Mouse (Mus musculus) midbrain, embryonic 13.5 days (tissue): ENCODE results near the gene Tpst1. TPM values are rescaled to one million over a fixed set of nuclear protein-coding genes. Genes with fewer than 3 reads are reported as not detected.
"Not testable (repeated sequence)": the region's sequence is repeated elsewhere in the genome, so short reads cannot be mapped to it uniquely, and the experiment has no call there.

Experiments
- ATAC-seq: fragments of 200-750 bp; cut with Nextera tagmentation; 2 replicates; pipeline ENCODE4 v1.8.0; 2017; ENCODE audit warnings: mild to moderate bottlenecking, moderate TSS enrichment, moderate library complexity
- H3K27ac ChIP-seq: fragments of 300-500 bp; sonication (generic); 2 replicates; pipeline ENCODE4 v1.5.1; 2015; ENCODE audit warnings: inconsistent platforms, mild to moderate bottlenecking, moderate library complexity
- H3K27me3 ChIP-seq: fragments of 300-500 bp; sonication (generic); 2 replicates; pipeline ENCODE4 v1.6.1; 2015; ENCODE audit warnings: mild to moderate bottlenecking, inconsistent platforms
- H3K36me3 ChIP-seq: fragments of 300-500 bp; sonication (generic); 2 replicates; pipeline ENCODE4 v1.6.1; 2015; ENCODE audit warnings: mild to moderate bottlenecking, inconsistent platforms
- H3K4me1 ChIP-seq: fragments of 300-500 bp; sonication (generic); replicated peaks from 2 replicates; pipeline ENCODE4 v1.6.1; 2015; ENCODE audit warnings: inconsistent platforms
- H3K4me2 ChIP-seq: fragments of 300-500 bp; sonication (generic); replicated peaks from 2 replicates; pipeline ENCODE4 v1.6.1; 2015; ENCODE audit warnings: moderate library complexity, mild to moderate bottlenecking, inconsistent platforms
- H3K4me3 ChIP-seq: fragments of 300-500 bp; sonication (generic); replicated peaks from 2 replicates; pipeline ENCODE4 v1.5.1; 2015; ENCODE audit warnings: mild to moderate bottlenecking, inconsistent platforms
- H3K9ac ChIP-seq: fragments of 300-500 bp; sonication (generic); replicated peaks from 2 replicates; pipeline ENCODE4 v1.6.1; 2015; ENCODE audit warnings: mild to moderate bottlenecking, inconsistent platforms
- H3K9me3 ChIP-seq: fragments of 300-500 bp; sonication (generic); 2 replicates; pipeline ENCODE4 v1.6.1; 2016; ENCODE audit warnings: mild to moderate bottlenecking, inconsistent platforms
- WGBS: fragments of 180-500 bp; shearing (Covaris S2); methylation state at CpG from one replicate; pipeline ENCODE4 v1.1.7; 2015; 5-methylcytosine and 5-hydroxymethylcytosine counted together
- polyA plus RNA-seq: library from polyadenylated mRNA; unstranded; fragments of >200 nt; fragmentation: Nextera tagmentation; extraction: Ambion mirVana; gene quantifications from 2 replicates; pipeline ENCODE4 v1.2.1, GENCODE M21; 2015

Gene Tpst1
- polyA plus RNA-seq = 47.4 and 51.0 TPM in 2 replicates

DNA sequence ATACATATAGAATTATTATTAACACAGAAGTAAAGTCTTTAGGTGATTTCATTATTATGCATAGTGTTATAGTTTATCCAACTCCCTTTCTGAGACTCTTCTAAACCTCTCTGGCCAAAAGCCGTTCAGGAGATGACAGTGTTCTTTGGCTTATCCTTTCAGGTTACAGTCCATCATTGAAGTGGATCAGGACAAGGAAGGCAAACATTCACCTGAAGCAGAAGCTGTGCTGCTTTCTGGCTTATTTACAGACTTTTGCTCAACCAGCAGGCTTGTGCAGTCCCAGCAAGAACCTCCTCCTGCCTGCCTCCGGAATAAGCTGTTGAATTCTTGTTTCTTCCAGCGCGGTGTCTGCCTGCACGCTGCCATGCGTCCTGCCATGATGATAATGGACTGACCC lies at the start of gene Tpst1:
TSS of gene Tpst1 (plus strand) at position 301 of the 400 bp plus-strand sequence.
- peaks cover 3% of the 10 kb centered on the region; the same call in 1 of the 2 replicates for H3K27me3 ChIP-seq
- no peak within 1 kb of the TSS for H3K4me3 ChIP-seq
- no peak within 1 kb of the TSS for H3K9ac ChIP-seq
- no peaks in the 10 kb centered on the region for H3K9me3 ChIP-seq
- no peak within 1 kb of the TSS for H3K4me2 ChIP-seq
- 94% methylated on average over 6 of the region's 6 CpGs for WGBS
- H3K27ac ChIP-seq = no peak within 1 kb of the TSS
- H3K4me1 ChIP-seq = no peaks in the 10 kb centered on the region
- H3K36me3 ChIP-seq = no peaks in the 10 kb centered on the region
- ATAC-seq = no peak

GRCm38 (mm10) chr5:130023767-130024539 lies 49.2 kb upstream of the Tpst1 start:
- Histone ChIP-seq H3K9me3 (no peaks in the 10 kb centered on the region), H3K4me3 (peak overlapping the region; percentile 59), H3K27me3 (peaks cover 9% of the 10 kb centered on the region), H3K27ac (peak overlapping the region; percentile 72), H3K9ac (peak overlapping the region; percentile 70), H3K36me3 (no peaks in the 10 kb centered on the region), H3K4me2 (peak overlapping the region; percentile 87), H3K4me1 (peaks cover 10% of the 10 kb centered on the region)
- peak; percentile 90 for ATAC-seq
- under 1% methylated on average over 32 of the region's 32 CpGs for WGBS

GRCm38 (mm10) chr5:130027134-130027533 lies 46.0 kb upstream of the Tpst1 start:
- H3K36me3 ChIP-seq = 0 out of 2 replicates have a peak, but pooled peaks cover 4% of the 10 kb centered on the region
- no peak overlapping the region for H3K9ac ChIP-seq
- no peak overlapping the region for H3K4me2 ChIP-seq
- H3K27me3 ChIP-seq = peaks cover 9% of the 10 kb centered on the region
- H3K27ac ChIP-seq = no peak overlapping the region
- no peak for ATAC-seq
- no peaks in the 10 kb centered on the region for H3K9me3 ChIP-seq
- H3K4me1 ChIP-seq = peaks cover 15% of the 10 kb centered on the region
- no peak overlapping the region for H3K4me3 ChIP-seq
- WGBS = 77% methylated on average over 5 of the region's 5 CpGs

DNA sequence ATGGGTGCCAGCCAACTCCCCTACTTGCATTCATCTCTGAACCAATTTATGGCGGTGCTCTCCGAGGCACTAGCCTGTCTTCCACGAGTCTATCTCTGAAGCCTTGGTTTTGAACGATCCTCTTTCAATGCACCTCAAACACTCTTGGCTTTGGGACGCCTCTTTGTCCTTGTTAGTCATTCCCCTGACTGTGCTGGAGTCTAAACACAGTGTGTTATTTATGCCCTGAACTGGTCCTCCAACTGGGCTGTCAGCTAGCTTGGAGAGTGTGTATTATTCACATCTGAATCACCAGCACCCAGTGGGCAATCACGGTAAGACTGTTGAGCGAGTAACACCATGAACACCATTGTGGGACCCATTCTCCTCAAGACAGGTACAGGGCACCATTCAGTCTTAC lies 45.4 kb upstream of the Tpst1 start:
- peaks cover 9% of the 10 kb centered on the region for H3K27me3 ChIP-seq
- H3K4me1 ChIP-seq = peaks cover 19% of the 10 kb centered on the region
- H3K9ac ChIP-seq = no peak overlapping the region
- H3K4me2 ChIP-seq = no peak overlapping the region
- H3K4me3 ChIP-seq = no peak overlapping the region
- WGBS = 90% methylated on average over 7 of the region's 7 CpGs
- H3K27ac ChIP-seq = no peak overlapping the region
- 0 out of 2 replicates have a peak, but pooled peaks cover 4% of the 10 kb centered on the region for H3K36me3 ChIP-seq
- ATAC-seq = no peak
- H3K9me3 ChIP-seq = no peaks in the 10 kb centered on the region

- Histone ChIP-seq H3K27me3 (peaks cover 9% of the 10 kb centered on the region), H3K4me3 (peak within 1 kb of the TSS; percentile 74), H3K9me3 (no peaks in the 10 kb centered on the region), H3K9ac (peak within 1 kb of the TSS; percentile 87), H3K27ac (peak within 1 kb of the TSS; percentile 94), H3K4me1 (peaks cover 14% of the 10 kb centered on the region), H3K4me2 (peak within 1 kb of the TSS; percentile 78), H3K36me3 (0 out of 2 replicates have a peak, but pooled peaks cover 4% of the 10 kb centered on the region)
- ATAC-seq = peak; percentile 89
- WGBS = 2% methylated on average over 51 of the region's 51 CpGs
Observed at GRCm38 (mm10) chr5:130029142-130029897, 43.8 kb upstream of the Tpst1 start, which contains the start of the genes Asl and Crcp. TSS of gene Asl (minus strand) at chr5:130029247. TSS of gene Crcp (plus strand) at chr5:130029290.

DNA sequence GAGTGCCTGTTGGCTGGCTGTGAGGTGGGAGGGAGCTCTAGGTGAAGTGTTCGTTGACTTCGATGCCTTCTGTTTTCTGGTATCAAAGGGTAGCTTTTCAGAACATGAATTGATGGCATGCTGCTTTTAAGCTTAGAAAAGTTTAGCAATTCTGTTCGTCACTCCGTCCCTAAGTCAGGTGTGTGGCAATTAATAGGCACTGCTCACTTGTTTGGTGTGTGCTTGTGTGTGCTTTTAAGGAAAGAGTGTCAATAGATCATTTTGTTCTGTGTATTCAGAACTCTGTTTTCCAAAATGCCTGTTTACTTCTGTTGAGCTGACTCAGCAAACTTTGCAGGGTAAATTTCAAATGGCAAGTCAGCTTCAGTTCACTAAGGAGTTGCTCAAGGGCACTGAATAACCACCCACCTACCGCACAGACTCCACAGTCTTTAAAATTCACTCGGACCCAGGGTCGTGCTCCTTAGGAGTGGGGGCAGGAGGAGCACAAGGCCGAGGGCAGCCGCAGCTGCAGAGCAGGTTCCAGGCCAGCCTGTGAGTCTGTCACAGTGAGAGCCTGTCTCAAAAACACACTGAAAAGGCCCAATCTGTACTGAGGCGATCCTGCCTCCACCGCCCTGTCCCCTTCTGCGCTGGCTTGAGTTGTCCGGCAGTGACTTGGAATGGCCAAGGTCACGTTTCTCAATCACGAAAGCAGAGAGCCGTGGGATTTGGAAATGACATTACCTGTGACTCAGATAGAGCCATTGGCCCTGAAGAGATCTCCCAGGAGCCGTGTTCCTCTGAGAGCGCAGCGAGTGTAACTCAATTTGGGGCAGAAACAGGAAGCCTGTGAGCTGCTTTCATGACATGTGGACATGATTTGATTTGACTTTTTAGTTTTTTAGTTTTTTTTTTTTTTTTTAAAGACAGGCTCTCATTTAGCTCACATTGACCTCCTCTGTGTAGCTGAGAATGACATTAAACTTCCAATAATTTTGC lies 41.4 kb upstream of the Tpst1 start:
- no peak overlapping the region for H3K9ac ChIP-seq
- H3K27ac ChIP-seq = no peak overlapping the region
- H3K27me3 ChIP-seq = peaks cover 9% of the 10 kb centered on the region
- H3K36me3 ChIP-seq = peaks cover 20% of the 10 kb centered on the region
- H3K4me2 ChIP-seq = no peak overlapping the region
- 94% methylated on average over 19 of the region's 19 CpGs for WGBS
- H3K4me3 ChIP-seq = no peak overlapping the region
- ATAC-seq = no peak
- H3K9me3 ChIP-seq = no peaks in the 10 kb centered on the region
- peaks cover 14% of the 10 kb centered on the region for H3K4me1 ChIP-seq

- WGBS = 83% methylated on average over 2 of the region's 2 CpGs
- Histone ChIP-seq H3K36me3 (peaks cover 31% of the 10 kb centered on the region), H3K4me2 (no peak overlapping the region), H3K9me3 (no peaks in the 10 kb centered on the region), H3K27me3 (no peaks in the 10 kb centered on the region), H3K27ac (no peak overlapping the region), H3K9ac (no peak overlapping the region), H3K4me3 (no peak overlapping the region), H3K4me1 (peaks cover 14% of the 10 kb centered on the region)
- no peak for ATAC-seq
Observed at GRCm38 (mm10) chr5:130033869-130034268, 39.3 kb upstream of the Tpst1 start.

- H3K27me3 ChIP-seq, H3K27ac ChIP-seq, H3K9ac ChIP-seq, ATAC-seq, H3K9me3 ChIP-seq, H3K4me3 ChIP-seq, H3K4me1 ChIP-seq, H3K4me2 ChIP-seq: not testable (repeated sequence)
- 54% methylated on average over 2 of the region's 2 CpGs for whole genome bisulfite sequencing
- peaks cover 52% of the 10 kb centered on the region for H3K36me3 ChIP-seq
Observed at GRCm38 (mm10) chr5:130036300-130036699, 36.8 kb upstream of the Tpst1 start.

DNA sequence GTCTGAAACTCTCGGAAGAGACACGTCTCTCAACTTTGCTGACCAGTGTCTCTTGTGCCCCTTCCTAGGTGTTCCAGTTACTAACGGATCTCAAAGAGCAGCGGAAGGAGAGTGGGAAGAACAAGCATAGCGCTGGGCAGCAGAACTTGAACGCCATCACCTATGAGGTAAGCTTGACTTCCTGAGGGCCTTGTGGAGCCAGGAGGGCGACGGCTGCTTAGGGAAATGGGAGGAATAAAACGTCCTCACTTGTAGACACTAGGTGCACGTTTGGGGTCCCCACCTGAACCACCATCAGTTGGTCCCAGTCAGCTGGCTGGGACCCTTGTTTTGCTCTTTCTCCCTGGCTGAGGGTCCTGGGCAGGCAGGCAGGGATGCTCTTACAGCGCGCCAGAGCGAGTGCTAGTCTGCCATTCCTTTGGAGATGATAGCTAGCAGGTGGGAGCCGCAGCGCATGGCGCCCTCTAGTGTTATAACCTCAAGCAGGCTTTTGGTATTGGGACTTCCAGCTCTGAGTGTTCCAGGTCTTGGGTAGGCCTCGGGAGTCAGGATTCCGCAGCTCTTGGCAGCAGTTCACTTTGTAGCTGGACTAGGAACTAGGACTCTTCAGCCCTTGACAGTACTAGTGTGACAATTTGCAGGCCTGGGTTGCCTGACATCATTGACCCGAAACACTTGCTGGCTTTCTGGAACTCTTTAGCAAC lies 35.2 kb upstream of the Tpst1 start:
- Histone ChIP-seq H3K4me1 (no peaks in the 10 kb centered on the region), H3K9me3 (no peaks in the 10 kb centered on the region), H3K4me2 (no peak overlapping the region), H3K4me3 (no peak overlapping the region), H3K9ac (no peak overlapping the region), H3K27me3 (no peaks in the 10 kb centered on the region), H3K27ac (no peak overlapping the region), H3K36me3 (peaks cover 63% of the 10 kb centered on the region)
- WGBS = 67% methylated on average over 19 of the region's 19 CpGs
- no peak for ATAC-seq

DNA sequence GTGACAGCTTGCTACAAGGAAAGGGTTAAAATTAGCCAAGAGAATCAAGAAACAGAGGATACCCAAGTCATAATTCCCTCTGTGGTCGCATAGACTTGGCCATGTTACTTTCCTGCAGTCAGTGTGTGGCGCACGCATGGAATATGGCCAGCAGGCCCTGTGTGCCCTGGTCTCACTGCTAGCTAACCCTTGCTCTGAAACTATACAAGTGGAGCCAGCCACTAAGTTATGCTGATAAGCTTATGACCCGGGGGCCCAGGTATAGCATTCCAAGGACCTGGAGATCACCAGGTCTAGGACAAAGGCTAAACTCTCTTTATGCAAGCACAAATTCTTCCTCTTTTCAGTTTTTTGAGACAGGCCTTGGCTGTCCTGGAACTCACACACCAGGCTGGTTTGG lies 32.3 kb upstream of the Tpst1 start:
- H3K4me3 ChIP-seq = no peak overlapping the region
- H3K9me3 ChIP-seq = no peaks in the 10 kb centered on the region
- H3K9ac ChIP-seq = no peak overlapping the region
- no peak overlapping the region for H3K4me2 ChIP-seq
- H3K36me3 ChIP-seq = peaks cover 76% of the 10 kb centered on the region
- 89% methylated on average over 4 of the region's 4 CpGs for whole genome bisulfite sequencing
- no peaks in the 10 kb centered on the region for H3K27me3 ChIP-seq
- ATAC-seq = no peak
- no peaks in the 10 kb centered on the region for H3K4me1 ChIP-seq
- no peak overlapping the region for H3K27ac ChIP-seq

DNA sequence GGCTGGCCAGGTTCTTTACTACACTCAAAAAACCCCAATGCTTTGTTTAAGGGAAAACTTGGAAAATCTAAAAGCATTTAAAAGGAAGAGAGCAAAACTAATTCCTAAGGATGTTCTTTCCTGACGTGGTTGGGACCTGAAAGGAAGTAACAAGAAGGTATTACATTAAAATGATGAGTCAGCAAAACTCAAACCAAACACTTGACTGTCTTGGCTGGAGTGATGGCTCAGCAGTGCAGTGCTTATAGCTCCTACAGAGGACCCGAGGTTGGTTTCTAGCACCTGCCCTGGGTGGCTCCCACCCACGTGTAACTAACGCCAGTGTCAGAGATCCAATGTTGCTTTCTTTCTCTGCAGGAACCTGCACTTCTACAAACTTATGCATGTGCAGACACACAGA lies 31.9 kb upstream of the Tpst1 start:
- no peak for ATAC-seq
- Histone ChIP-seq H3K36me3 (peaks cover 77% of the 10 kb centered on the region), H3K9ac (no peak overlapping the region), H3K27ac (no peak overlapping the region), H3K4me2 (no peak overlapping the region), H3K27me3 (no peaks in the 10 kb centered on the region), H3K9me3 (no peaks in the 10 kb centered on the region), H3K4me3 (no peak overlapping the region), H3K4me1 (no peaks in the 10 kb centered on the region)
- 94% methylated on average over 4 of the region's 4 CpGs for WGBS
